8 mouse cellular contexts compared by ENCODE assay signal in the genomic region with DNA sequence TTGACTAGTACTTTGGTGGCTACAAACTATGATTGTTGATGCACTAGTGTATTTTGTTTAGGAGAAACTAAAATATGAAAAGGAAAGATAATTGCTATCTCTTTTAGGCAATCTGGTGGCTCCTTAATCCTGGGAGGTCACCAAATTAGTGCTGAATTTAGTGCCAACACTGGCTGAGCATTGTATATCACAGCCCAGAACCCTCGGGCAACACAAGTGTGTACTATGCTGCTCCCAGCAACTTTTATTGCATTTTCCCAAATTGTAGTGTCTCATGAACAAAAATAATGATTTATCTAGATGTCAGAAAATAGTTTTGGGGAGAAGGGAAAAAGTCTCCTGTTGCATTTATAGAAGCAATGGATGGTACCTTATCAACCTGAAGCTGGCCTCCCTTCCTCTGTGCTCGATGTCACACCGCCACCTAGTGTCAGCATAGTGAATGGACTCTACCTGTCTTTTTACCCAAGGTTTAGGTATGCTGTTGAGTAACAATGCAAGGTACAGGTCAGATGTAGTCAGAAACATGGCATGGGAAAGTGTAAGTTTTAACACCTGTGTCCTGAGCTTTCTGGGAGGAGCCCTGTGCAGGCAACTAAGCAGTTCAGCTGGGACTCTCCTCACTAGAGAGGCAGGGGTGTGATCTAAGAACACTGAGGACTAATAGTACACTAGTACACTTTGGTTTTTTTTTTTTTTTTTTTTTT. TPM values are rescaled to one million over a fixed set of nuclear protein-coding genes. Genes with fewer than 3 reads are reported as not detected.
DNase-seq lines count a peak whose midpoint lies in the region; ATAC-seq and TF ChIP-seq lines count a peak whose summit lies in the region.

No protein-coding gene starts in this region.

- DNase-seq in CD4-positive, CD25-positive, alpha-beta regulatory T cell, adult 2 months (ENCODE audit: low read depth, low spot score) = peak; percentile 72
- DNase-seq in adrenal gland, postnatal 14 days = peak; percentile 79
- DNase-seq in embryo, embryonic 9.5 days (ENCODE audit: extremely low spot score) = peak; percentile 77
- DNase-seq in heart, postnatal 36 days = peak; percentile 75 to 76
- DNase-seq in layer of hippocampus, adult 11-12 months (ENCODE audit: low spot score) = peak; percentile 61
- DNase-seq in lung, embryonic 14.5 days = peak; percentile 79
- DNase-seq in ovary, postnatal 36 days (ENCODE audit: low spot score) = peak; percentile 60
- peak; percentile 84 for DNase-seq in thymus, postnatal 4 days

- TF ChIP-seq CTCF in lung, embryonic 14.5 days (IDR thresholded peaks at IDR 0.05; ENCODE audit: low read depth) = peak; percentile 98

- ATAC-seq in lung, embryonic 14.5 days (ENCODE audit: insufficient read depth) = peak; percentile 69; the same call in 1 of the 2 replicates

- no peaks in the 10 kb centered on the region for H3K36me3 ChIP-seq in lung, embryonic 14.5 days (ENCODE audit: insufficient read depth)

- no peaks in the 10 kb centered on the region for H3K27me3 ChIP-seq in lung, embryonic 14.5 days (ENCODE audit: insufficient read depth, low read length)

- no peaks in the 10 kb centered on the region for H3K4me1 ChIP-seq in lung, embryonic 14.5 days (ENCODE audit: insufficient read depth)

- intact Hi-C loops in heart, postnatal 36 days (cut with DNase I) = loop anchor here (1.0 to 5.0 kb wide), 5 partner anchors 127 to 602 kb away; no protein-coding TSS in a partner anchor

- 19% methylated on average over 3 of the region's 3 CpGs for WGBS in lung, embryonic 14.5 days

- H3K27ac ChIP-seq in lung, embryonic 14.5 days (ENCODE audit: low read depth) = no peak overlapping the region

- H3K9ac ChIP-seq in lung, embryonic 14.5 days = no peak overlapping the region

- H3K9me3 ChIP-seq in lung, embryonic 14.5 days (ENCODE audit: low read depth, low read length) = no peaks in the 10 kb centered on the region

- H3K4me3 ChIP-seq in lung, embryonic 14.5 days (ENCODE audit: low read depth, low read length) = no peak overlapping the region

- H3K4me2 ChIP-seq in lung, embryonic 14.5 days = no peak overlapping the region

RNA-seq across cellular contexts. Expression of a gene that starts 43.1 kb away (rescaled TPM):
- total RNA-seq in adrenal gland, postnatal 14 days (2021) = 45.4 and 48.3 TPM in 2 replicates
- 10 to 100 TPM; 14.4 to 23.7 TPM for total RNA-seq in heart, postnatal 36 days (2021)
- 7.5 and 7.7 TPM in 2 replicates for polyA plus RNA-seq in lung, embryonic 14.5 days (2014; fragmentation: Nextera tagmentation; extraction: Ambion mirVana)
